Mouse (Mus musculus) lung, embryonic 16.5 days (tissue): Measurements from ENCODE around the gene Gm21969. TPM values are rescaled to one million over a fixed set of nuclear protein-coding genes. Genes with fewer than 3 reads are reported as not detected.

Source experiments
- ATAC-seq: fragments of 200-750 bp; cut with Nextera tagmentation; 2 replicates; pipeline ENCODE4 v1.8.0; 2017; ENCODE audit warnings: low read depth, mild to moderate bottlenecking, moderate library complexity
- H3K27ac ChIP-seq: fragments of 300-500 bp; sonication (generic); 2 replicates; pipeline ENCODE4 v1.5.1; 2014; ENCODE audit warnings: mild to moderate bottlenecking, control low read depth, low read length
- H3K27me3 ChIP-seq: fragments of 300-500 bp; sonication (generic); 2 replicates; pipeline ENCODE4 v1.6.1; 2014; ENCODE audit warnings: low read depth, low read length, mixed read lengths; ENCODE audit not compliant: control insufficient read depth, insufficient read depth
- H3K36me3 ChIP-seq: fragments of 300-500 bp; sonication (generic); 2 replicates; pipeline ENCODE4 v1.6.1; 2014; ENCODE audit warnings: low read length; ENCODE audit not compliant: control insufficient read depth, insufficient read depth
- H3K4me1 ChIP-seq: fragments of 300-500 bp; sonication (generic); replicated peaks from 2 replicates; pipeline ENCODE4 v1.6.1; 2014; ENCODE audit warnings: low read length, mixed read lengths; ENCODE audit not compliant: control insufficient read depth, insufficient read depth
- H3K4me2 ChIP-seq: fragments of 300-500 bp; sonication (generic); 2 replicates; pipeline ENCODE4 v1.6.1; 2014; ENCODE audit warnings: low read depth, low read length, control low read depth
- H3K4me3 ChIP-seq: fragments of 300-500 bp; sonication (generic); 2 replicates; pipeline ENCODE4 v1.5.1; 2014; ENCODE audit warnings: mild to moderate bottlenecking, low read length, control low read depth
- H3K9ac ChIP-seq: fragments of 300-500 bp; sonication (generic); 2 replicates; pipeline ENCODE4 v1.6.1; 2014; ENCODE audit warnings: low read length, control low read depth
- H3K9me3 ChIP-seq: fragments of 300-500 bp; sonication (generic); 2 replicates; pipeline ENCODE4 v1.6.1; 2016; ENCODE audit warnings: low read length; ENCODE audit not compliant: control insufficient read depth
- WGBS: fragments of 180-500 bp; shearing (Covaris S2); extraction: QIAGEN DNeasy Blood & Tissue Kit; methylation state at CpG from one replicate; pipeline ENCODE4 v1.1.7; 2014; 5-methylcytosine and 5-hydroxymethylcytosine counted together
- polyA plus RNA-seq: library from polyadenylated mRNA; unstranded; fragments of >200 nt; fragmentation: Nextera tagmentation; extraction: Ambion mirVana; gene quantifications from 2 replicates; pipeline ENCODE4 v1.2.1, GENCODE M21; 2015

The Gm21969 gene
- polyA plus RNA-seq, 1 experiment from 2014 or later: 0.05 TPM

- Histone ChIP-seq H3K36me3 (no peaks in the 10 kb centered on the region), H3K9me3 (no peaks in the 10 kb centered on the region), H3K9ac (no peak overlapping the region), H3K4me3 (no peak overlapping the region), H3K4me1 (peaks cover 36% of the 10 kb centered on the region), H3K27ac (no peak overlapping the region), H3K27me3 (no peaks in the 10 kb centered on the region), H3K4me2 (no peak overlapping the region)
- 75% methylated on average over 6 of the region's 6 CpGs for WGBS
- no peak for ATAC-seq
Measured at GRCm38 (mm10) chr4:139593383-139593782, 9.6 kb upstream of the Gm21969 start.

GRCm38 (mm10) chr4:139594062-139594461 is 8.9 kb upstream of the Gm21969 start:
- no peak overlapping the region for H3K27ac ChIP-seq
- H3K4me3 ChIP-seq: no peak overlapping the region
- H3K4me1 ChIP-seq: peaks cover 43% of the 10 kb centered on the region
- no peak overlapping the region for H3K9ac ChIP-seq
- no peak overlapping the region for H3K4me2 ChIP-seq
- 45% methylated on average over 3 of the region's 3 CpGs for WGBS
- no peaks in the 10 kb centered on the region for H3K9me3 ChIP-seq
- no peaks in the 10 kb centered on the region for H3K27me3 ChIP-seq
- no peaks in the 10 kb centered on the region for H3K36me3 ChIP-seq
- no peak for ATAC-seq

- 0 out of 2 replicates have a peak overlapping the region, but pooled peaks have one; percentile 29 for H3K27ac ChIP-seq
- 46% methylated on average over 9 of the region's 9 CpGs for WGBS
- H3K4me3 ChIP-seq: no peak overlapping the region
- no peaks in the 10 kb centered on the region for H3K9me3 ChIP-seq
- no peak for ATAC-seq
- H3K27me3 ChIP-seq: no peaks in the 10 kb centered on the region
- no peak overlapping the region for H3K4me2 ChIP-seq
- H3K36me3 ChIP-seq: no peaks in the 10 kb centered on the region
- no peak overlapping the region for H3K9ac ChIP-seq
- peaks cover 56% of the 10 kb centered on the region for H3K4me1 ChIP-seq
Measured at GRCm38 (mm10) chr4:139596715-139597114, 6.3 kb upstream of the Gm21969 start.

GRCm38 (mm10) chr4:139597286-139598284 is 5.4 kb upstream of the Gm21969 start:
- no peaks in the 10 kb centered on the region for H3K27me3 ChIP-seq
- WGBS: 38% methylated on average over 20 of the region's 20 CpGs
- H3K4me2 ChIP-seq: peak overlapping the region; percentile 46
- H3K9me3 ChIP-seq: no peaks in the 10 kb centered on the region
- H3K4me3 ChIP-seq: no peak overlapping the region
- H3K27ac ChIP-seq: peak overlapping the region; percentile 95
- H3K9ac ChIP-seq: peak overlapping the region; percentile 54
- 0 out of 2 replicates have a peak, but pooled peaks have one; percentile 1 for ATAC-seq
- H3K36me3 ChIP-seq: no peaks in the 10 kb centered on the region
- H3K4me1 ChIP-seq: peaks cover 64% of the 10 kb centered on the region

GRCm38 (mm10) chr4:139598356-139598755 is 4.6 kb upstream of the Gm21969 start:
- H3K4me1 ChIP-seq: peaks cover 72% of the 10 kb centered on the region
- peak overlapping the region; percentile 54 for H3K9ac ChIP-seq
- peak overlapping the region; percentile 95 for H3K27ac ChIP-seq
- WGBS: 8% methylated on average over 13 of the region's 13 CpGs
- no peaks in the 10 kb centered on the region for H3K27me3 ChIP-seq
- H3K9me3 ChIP-seq: no peaks in the 10 kb centered on the region
- ATAC-seq: peak; percentile 14
- peak overlapping the region; percentile 46 for H3K4me2 ChIP-seq
- H3K4me3 ChIP-seq: peak overlapping the region; percentile 24; the same call in 1 of the 2 replicates
- H3K36me3 ChIP-seq: no peaks in the 10 kb centered on the region

GRCm38 (mm10) chr4:139598950-139599518 is 4.0 kb upstream of the Gm21969 start:
- WGBS: under 1% methylated on average over 11 of the region's 12 CpGs
- H3K27ac ChIP-seq: peak overlapping the region; percentile 95
- H3K4me3 ChIP-seq: peak overlapping the region; percentile 24; the same call in 1 of the 2 replicates
- H3K27me3 ChIP-seq: no peaks in the 10 kb centered on the region
- peak; percentile 91 for ATAC-seq
- H3K9me3 ChIP-seq: no peaks in the 10 kb centered on the region
- H3K9ac ChIP-seq: peak overlapping the region; percentile 54
- peaks cover 72% of the 10 kb centered on the region for H3K4me1 ChIP-seq
- H3K4me2 ChIP-seq: peak overlapping the region; percentile 46
- no peaks in the 10 kb centered on the region for H3K36me3 ChIP-seq

GRCm38 (mm10) chr4:139601519-139602356 is 1.2 kb upstream of the Gm21969 start:
- H3K36me3 ChIP-seq: peaks cover 2% of the 10 kb centered on the region; the same call in 1 of the 2 replicates
- H3K4me3 ChIP-seq: no peak overlapping the region
- no peak overlapping the region for H3K4me2 ChIP-seq
- no peak for ATAC-seq
- 36% methylated on average over 7 of the region's 7 CpGs for WGBS
- H3K9ac ChIP-seq: peak overlapping the region; percentile 54
- H3K4me1 ChIP-seq: peaks cover 59% of the 10 kb centered on the region
- peak overlapping the region; percentile 89 for H3K27ac ChIP-seq
- H3K9me3 ChIP-seq: no peaks in the 10 kb centered on the region
- H3K27me3 ChIP-seq: no peaks in the 10 kb centered on the region

GRCm38 (mm10) chr4:139605216-139605615 is 2.2 kb downstream of the Gm21969 start:
- Histone ChIP-seq H3K9me3 (no peaks in the 10 kb centered on the region), H3K4me3 (no peak overlapping the region), H3K36me3 (peaks cover 2% of the 10 kb centered on the region; the same call in 1 of the 2 replicates), H3K27me3 (no peaks in the 10 kb centered on the region), H3K4me2 (no peak overlapping the region), H3K4me1 (peaks cover 25% of the 10 kb centered on the region), H3K27ac (no peak overlapping the region), H3K9ac (no peak overlapping the region)
- no peak for ATAC-seq
- 82% methylated on average over 11 of the region's 11 CpGs for WGBS
